Mouse (Mus musculus) left cerebral cortex, adult 2 months (tissue): ENCODE data around the gene Mthfr. TPM values are rescaled to one million over a fixed set of nuclear protein-coding genes. Genes with fewer than 3 reads are reported as not detected.

Source experiments
- DNase-seq, 2 experiments: peaks; one replicate each; pipeline ENCODE4 v3.0.0; 2021 to 2022; ENCODE audit warnings: low spot score in 2 of 2, mixed read lengths in 1 of 2; ENCODE audit errors: extremely low spot score in 1 of 2
- H3K27ac ChIP-seq: fragments of 200-600 bp; 2 replicates; pipeline ENCODE4 v1.8.1; 2022
- H3K4me3 ChIP-seq: fragments of 200-600 bp; 2 replicates; pipeline ENCODE4 v1.8.1; 2022
- CTCF ChIP-seq: fragments of 200-600 bp; IDR thresholded peaks from 2 replicates; pipeline ENCODE4 v1.8.1; 2022; ENCODE audit warnings: antibody characterized with exemption, mild to moderate bottlenecking, moderate library complexity
- intact Hi-C: fragments of 180-260 bp; cut with DNase I; formaldehyde crosslinking; loops from one replicate; pipeline ENCODE4 v1.15.1; 2025
- total RNA-seq, 2 experiments: library from RNA; stranded (reverse); gene quantifications; 2 replicates each; pipeline ENCODE4 v1.2.3; 2021

Mthfr gene
- total RNA-seq, 2 experiments from 2014 or later, result 30.7 to 32.0 TPM

GRCm38 (mm10) chr4:148015418-148015817 lies 23.5 kb upstream of the Mthfr start:
- H3K4me3 ChIP-seq, result no peak overlapping the region
- intact Hi-C loops, result no loop called here
- peak; percentile 48 for TF ChIP-seq CTCF
- no peak overlapping the region for H3K27ac ChIP-seq
- DNase-seq, result no peak

- DNase-seq, result no peak
- Histone ChIP-seq H3K4me3 (no peak overlapping the region), H3K27ac (no peak overlapping the region)
- no peak for TF ChIP-seq CTCF
- intact Hi-C loops, result no loop called here
Observed at GRCm38 (mm10) chr4:148016981-148017380, 21.9 kb upstream of the Mthfr start.

GRCm38 (mm10) chr4:148018410-148018809 lies 20.5 kb upstream of the Mthfr start:
- intact Hi-C loops, result no loop called here
- H3K27ac ChIP-seq, result no peak overlapping the region; the same call in 1 of the 2 replicates
- DNase-seq, result no peak
- H3K4me3 ChIP-seq, result no peak overlapping the region
- TF ChIP-seq CTCF, result no peak

GRCm38 (mm10) chr4:148024003-148024402 lies 14.9 kb upstream of the Mthfr start:
- intact Hi-C loops, result no loop called here
- no peak for TF ChIP-seq CTCF
- Histone ChIP-seq H3K4me3 (no peak overlapping the region), H3K27ac (no peak overlapping the region)
- DNase-seq, result no peak

GRCm38 (mm10) chr4:148029297-148029696 lies 9.6 kb upstream of the Mthfr start:
- H3K27ac ChIP-seq, result no peak overlapping the region
- TF ChIP-seq CTCF, result no peak
- no peak overlapping the region for H3K4me3 ChIP-seq
- DNase-seq, result no peak
- intact Hi-C loops, result no loop called here

- TF ChIP-seq CTCF, result no peak
Observed at GRCm38 (mm10) chr4:148030506-148030905, 8.4 kb upstream of the Mthfr start.

GRCm38 (mm10) chr4:148033858-148034410 lies 4.9 kb upstream of the Mthfr start:
- DNase-seq, result no peak
- intact Hi-C loops, result no loop called here

More at GRCm38 (mm10) chr4:148030506-148030905, 8.4 kb upstream of the Mthfr start:
- DNase-seq, result no peak
- intact Hi-C loops, result no loop called here
- Histone ChIP-seq H3K4me3 (no peak overlapping the region), H3K27ac (no peak overlapping the region)

GRCm38 (mm10) chr4:148035440-148035839 lies 3.4 kb upstream of the Mthfr start:
- TF ChIP-seq CTCF, result no peak
- DNase-seq, result no peak
- Histone ChIP-seq H3K4me3 (no peak overlapping the region), H3K27ac (no peak overlapping the region)
- intact Hi-C loops, result no loop called here

More at GRCm38 (mm10) chr4:148033858-148034410, 4.9 kb upstream of the Mthfr start:
- Histone ChIP-seq H3K27ac (no peak overlapping the region), H3K4me3 (no peak overlapping the region)
- TF ChIP-seq CTCF, result no peak

- intact Hi-C loops, result no loop called here
- peak overlapping the region; percentile 94 for H3K27ac ChIP-seq
- peak overlapping the region; percentile 92 for H3K4me3 ChIP-seq
- no peak; the same call in 1 of the 2 replicates for TF ChIP-seq CTCF
- no peak for DNase-seq
Observed at GRCm38 (mm10) chr4:148038079-148038599, 738 bp upstream of the Mthfr start.

- DNase-seq, result no peak
- TF ChIP-seq CTCF, result no peak; the same call in 1 of the 2 replicates
- Histone ChIP-seq H3K4me3 (peak overlapping the region; percentile 92), H3K27ac (peak overlapping the region; percentile 87)
- intact Hi-C loops, result loop anchor here (1.0 kb wide), 2 partner anchors 14 to 99 kb away; partner anchors contain the start of gene 2510039O18Rik
Observed at GRCm38 (mm10) chr4:148039254-148040028, 564 bp downstream of the Mthfr start.

- no peak for TF ChIP-seq CTCF
- peak overlapping the region; percentile 87 for H3K27ac ChIP-seq
- no peak for DNase-seq
- peak overlapping the region; percentile 92 for H3K4me3 ChIP-seq
- intact Hi-C loops, result no loop called here
Observed at GRCm38 (mm10) chr4:148040029-148040830, 1.4 kb downstream of the Mthfr start.
